Mouse (Mus musculus) cerebellum, adult 2 months (tissue): ENCODE measurements around the gene Fam234b. TPM values are rescaled to one million over a fixed set of nuclear protein-coding genes. Genes with fewer than 3 reads are reported as not detected.

Source experiments
- DNase-seq, 2 experiments: peaks; one replicate each; pipeline ENCODE4 v3.0.0; 2021
- H3K27ac ChIP-seq: fragments of 200-500 bp; 2 replicates; pipeline ENCODE4 v1.5.1; 2012; ENCODE audit warnings: low read length, control low read depth, inconsistent platforms; ENCODE audit not compliant: insufficient read depth
- H3K27me3 ChIP-seq: fragments of 200-500 bp; 2 replicates; pipeline ENCODE4 v1.6.1; 2012; ENCODE audit warnings: inconsistent platforms, mild to moderate bottlenecking, low read length, moderate library complexity; ENCODE audit not compliant: control insufficient read depth, insufficient read depth
- H3K4me1 ChIP-seq: fragments of 200-500 bp; 2 replicates; pipeline ENCODE4 v1.6.1; 2011; ENCODE audit warnings: low read length; ENCODE audit not compliant: control insufficient read depth, insufficient read depth
- H3K4me3 ChIP-seq: fragments of 200-500 bp; replicated peaks from 2 replicates; pipeline ENCODE3; 2011; ENCODE audit warnings: mild to moderate bottlenecking, low read depth, low read length, control low read depth; ENCODE audit not compliant: insufficient read depth
- CTCF ChIP-seq: fragments of 200-500 bp; IDR thresholded peaks from 2 replicates; pipeline ENCODE4 v1.5.1; 2011; ENCODE audit warnings: low read depth, mild to moderate bottlenecking, control low read depth, low read length, moderate library complexity, borderline replicate concordance; ENCODE audit not compliant: insufficient read depth
- POLR2A ChIP-seq: fragments of 200-500 bp; IDR thresholded peaks from 2 replicates; pipeline ENCODE4 v1.6.1; 2011; ENCODE audit warnings: low read length, control low read depth, borderline replicate concordance; ENCODE audit not compliant: insufficient read depth
- whole genome bisulfite sequencing: fragments of 180-500 bp; shearing (Covaris S2); methylation state at CpG from one replicate; pipeline ENCODE4 v1.1.7; 2018; 5-methylcytosine and 5-hydroxymethylcytosine counted together
- polyA plus RNA-seq: library from polyadenylated mRNA; depleted of rRNA; stranded (reverse); fragments of >200 nt; gene quantifications from 2 replicates; pipeline ENCODE4 v1.2.3, GENCODE M21; 2012

Gene Fam234b
- polyA plus RNA-seq, 1 experiment: 118 TPM

DNA sequence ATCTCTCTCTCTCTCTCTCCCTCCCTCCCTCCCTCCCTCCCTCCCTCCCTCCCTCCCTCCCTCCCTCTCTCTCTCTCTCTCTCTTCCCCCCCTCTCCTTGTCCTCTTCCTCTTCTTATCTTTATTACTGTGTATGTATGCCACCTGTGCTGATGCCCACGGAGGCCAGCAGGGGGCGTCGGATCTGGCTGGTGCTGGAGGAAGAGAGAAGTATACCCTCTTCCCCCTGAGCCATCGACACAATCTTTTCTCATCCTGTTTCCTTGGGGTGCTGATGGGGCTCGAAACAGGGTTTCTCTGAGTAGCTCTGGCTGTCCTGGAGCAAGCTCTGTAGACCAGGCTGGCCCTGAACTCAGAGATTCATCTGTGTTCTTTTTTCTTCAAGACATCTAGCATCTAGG, 14.9 kb upstream of the Fam234b start:
- TF ChIP-seq CTCF: no peak
- TF ChIP-seq POLR2A: no peak
- no peaks in the 10 kb centered on the region for H3K27me3 ChIP-seq
- H3K27ac ChIP-seq: no peak overlapping the region
- no peaks in the 10 kb centered on the region for H3K4me1 ChIP-seq
- no peak overlapping the region for H3K4me3 ChIP-seq
- 59% methylated on average over 5 of the region's 5 CpGs for WGBS
- no peak for DNase-seq

DNA sequence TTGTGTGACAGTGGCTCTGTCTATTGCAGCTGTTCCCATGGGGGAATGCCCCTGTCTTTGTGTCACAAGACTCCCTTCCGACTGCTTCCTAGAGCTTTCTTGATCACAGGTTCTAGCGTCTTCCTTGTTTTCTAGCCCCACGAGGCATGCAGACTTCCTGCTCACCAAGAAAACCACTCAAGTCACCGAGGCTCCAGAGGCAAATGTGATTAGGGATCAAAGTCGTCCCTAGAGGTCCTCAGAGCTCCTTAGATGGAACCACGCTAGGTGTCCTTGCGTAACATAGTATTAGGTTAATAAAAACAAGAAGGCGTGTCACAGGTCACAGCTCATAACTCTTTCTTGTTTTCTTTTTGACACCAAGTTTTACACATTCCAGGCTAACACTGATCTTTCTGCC, 13.8 kb upstream of the Fam234b start:
- DNase-seq: no peak
- Histone ChIP-seq H3K4me3 (no peak overlapping the region), H3K4me1 (no peaks in the 10 kb centered on the region), H3K27ac (no peak overlapping the region), H3K27me3 (no peaks in the 10 kb centered on the region)
- TF ChIP-seq CTCF (no peak), POLR2A (no peak)
- 60% methylated on average over 8 of the region's 8 CpGs for WGBS

DNA sequence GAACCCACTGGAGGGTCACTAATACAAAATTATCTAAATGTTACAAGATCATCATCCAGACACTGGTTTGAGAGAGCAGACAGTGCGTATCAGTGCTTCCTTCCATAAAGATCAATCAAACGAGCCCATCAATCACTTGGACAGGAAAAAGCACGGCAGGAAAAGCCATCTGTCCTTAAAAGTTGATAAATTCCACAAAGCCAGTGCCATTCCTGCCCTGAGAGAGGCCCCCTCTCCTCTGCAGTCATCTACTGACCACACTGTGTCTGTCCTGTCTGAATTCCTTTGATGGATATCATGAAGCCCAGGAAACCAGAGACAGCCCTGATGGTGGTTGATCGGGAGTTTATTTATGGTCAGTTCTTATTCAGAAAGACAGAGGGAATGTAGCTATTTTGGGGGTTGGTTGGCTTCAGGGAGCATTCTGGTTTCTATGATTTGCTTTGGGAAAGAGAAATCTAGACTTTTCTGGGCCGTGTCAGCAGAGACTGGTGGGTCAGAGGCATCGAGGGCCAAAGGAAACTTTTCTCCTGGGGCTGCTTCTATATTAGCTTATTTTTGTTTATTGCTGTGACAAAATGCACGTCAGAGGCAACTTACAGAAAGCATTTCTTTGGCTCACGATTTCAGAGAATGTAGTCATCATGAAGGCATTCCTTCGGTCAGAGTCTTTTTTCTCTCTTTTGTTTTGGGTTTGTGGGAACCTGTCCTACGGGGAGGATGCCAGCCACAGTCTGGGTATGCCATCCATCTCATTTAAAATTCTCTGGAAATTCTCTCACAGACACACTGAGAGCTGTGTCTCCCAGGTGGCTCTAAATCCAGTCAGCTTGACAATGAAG, 10.5 kb upstream of the Fam234b start:
- no peaks in the 10 kb centered on the region for H3K27me3 ChIP-seq
- H3K4me1 ChIP-seq: no peaks in the 10 kb centered on the region
- H3K27ac ChIP-seq: no peak overlapping the region
- no peak for DNase-seq
- no peak overlapping the region for H3K4me3 ChIP-seq
- WGBS: 68% methylated on average over 10 of the region's 10 CpGs
- no peak for TF ChIP-seq CTCF
- no peak for TF ChIP-seq POLR2A

DNA sequence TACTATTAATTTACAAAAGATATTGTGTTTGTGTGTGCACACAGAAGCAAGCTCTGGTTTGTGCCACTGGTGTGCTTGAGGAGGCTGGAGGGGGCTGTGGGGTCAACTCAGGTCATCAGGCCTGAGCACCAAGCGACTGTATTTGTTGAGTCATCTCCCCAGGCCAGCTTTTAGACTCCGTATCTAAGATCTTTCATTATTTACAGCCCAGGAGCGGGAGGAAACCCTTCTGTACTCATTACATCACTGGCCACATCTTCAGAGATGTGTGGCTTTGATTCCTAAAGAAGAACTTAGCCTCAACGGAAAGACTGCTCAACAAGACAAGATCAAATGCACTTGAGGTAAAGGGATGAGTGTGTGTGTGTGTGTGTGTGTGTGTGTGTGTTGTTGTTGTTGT, 9.1 kb upstream of the Fam234b start:
- Histone ChIP-seq H3K27ac (no peak overlapping the region), H3K4me3 (no peak overlapping the region), H3K27me3 (no peaks in the 10 kb centered on the region; the same call in 1 of the 2 replicates), H3K4me1 (no peaks in the 10 kb centered on the region)
- no peak for DNase-seq
- 89% methylated on average over 4 of the region's 4 CpGs for WGBS
- TF ChIP-seq POLR2A: no peak
- no peak for TF ChIP-seq CTCF

GRCm38 (mm10) chr6:135190122-135190521, 7.7 kb upstream of the Fam234b start:
- no peak overlapping the region for H3K27ac ChIP-seq
- 42% methylated on average over 6 of the region's 6 CpGs for WGBS
- H3K27me3 ChIP-seq: no peaks in the 10 kb centered on the region; the same call in 1 of the 2 replicates
- TF ChIP-seq POLR2A (no peak), CTCF (no peak)
- DNase-seq: no peak
- H3K4me3 ChIP-seq: no peak overlapping the region
- no peaks in the 10 kb centered on the region for H3K4me1 ChIP-seq

DNA sequence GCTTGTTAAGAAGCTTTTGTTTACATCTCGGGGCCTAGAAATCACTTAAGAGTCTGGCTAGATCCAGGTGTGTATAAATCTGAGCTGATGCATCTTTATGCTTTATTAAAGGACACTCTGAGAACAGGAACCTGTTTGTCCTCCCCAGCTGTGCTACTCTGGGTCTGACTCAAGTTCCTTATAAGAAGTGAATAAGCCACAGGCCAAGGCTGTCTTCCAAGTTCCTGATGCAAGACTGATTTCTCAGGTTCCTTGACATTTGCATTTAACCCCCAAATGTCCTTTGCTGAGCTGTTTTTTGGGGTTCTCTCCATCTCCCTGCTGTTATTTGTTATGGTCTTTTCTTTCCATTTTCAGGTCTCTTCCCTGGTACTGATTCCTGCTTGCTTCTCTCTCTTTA, 5.9 kb upstream of the Fam234b start:
- H3K4me1 ChIP-seq: no peaks in the 10 kb centered on the region
- 82% methylated on average over 1 of the region's 1 CpGs for WGBS

DNA sequence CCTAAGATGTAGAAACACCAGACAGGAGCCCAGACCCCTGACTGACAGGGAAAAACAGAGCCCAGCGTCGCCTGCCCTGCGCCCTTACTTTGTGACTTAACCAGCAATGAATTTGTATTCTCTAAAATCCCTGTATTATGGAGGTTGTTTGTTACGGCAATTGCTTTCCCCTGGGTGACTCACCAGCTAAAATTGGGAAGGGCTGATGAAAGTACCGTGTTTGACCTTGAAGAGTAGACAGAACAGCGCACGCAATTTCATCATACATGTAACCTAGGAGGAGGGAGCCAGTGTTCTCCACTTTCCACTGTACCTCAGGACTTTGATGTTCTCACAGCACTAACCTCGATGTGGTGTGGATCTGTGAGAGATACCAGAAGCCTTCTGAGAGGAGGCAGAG, 4.8 kb upstream of the Fam234b start:
- Histone ChIP-seq H3K27ac (no peak overlapping the region), H3K27me3 (no peaks in the 10 kb centered on the region; the same call in 1 of the 2 replicates), H3K4me3 (no peak overlapping the region), H3K4me1 (no peaks in the 10 kb centered on the region)
- TF ChIP-seq POLR2A: no peak
- no peak for TF ChIP-seq CTCF
- WGBS: 85% methylated on average over 8 of the region's 8 CpGs
- no peak for DNase-seq

More for the DNA sequence above, 5.9 kb upstream of the Fam234b start:
- DNase-seq: no peak
- Histone ChIP-seq H3K27ac (no peak overlapping the region), H3K4me3 (no peak overlapping the region), H3K27me3 (no peaks in the 10 kb centered on the region; the same call in 1 of the 2 replicates)
- TF ChIP-seq CTCF: no peak
- TF ChIP-seq POLR2A: no peak

DNA sequence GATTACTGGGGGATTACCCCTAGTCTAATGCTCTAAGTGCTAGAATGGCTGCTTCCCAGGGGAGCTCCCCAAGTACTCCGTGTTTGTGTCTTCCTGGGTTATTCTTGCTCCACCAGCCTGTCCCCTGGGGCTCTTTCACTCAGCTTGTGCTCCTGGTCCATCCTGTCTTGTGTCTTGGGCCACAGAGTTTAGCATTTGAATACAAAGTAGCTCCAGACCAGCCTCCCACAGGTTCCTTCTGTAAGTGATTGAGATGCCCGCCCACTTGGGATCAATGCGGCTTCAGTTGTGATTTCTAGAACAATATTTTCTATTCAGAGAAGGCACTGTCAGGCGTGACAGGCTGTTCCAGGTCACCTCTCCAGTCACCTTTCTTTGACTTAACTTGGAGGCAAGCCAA, 4.0 kb upstream of the Fam234b start:
- 45% methylated on average over 4 of the region's 4 CpGs for WGBS
- DNase-seq: no peak
- Histone ChIP-seq H3K27ac (no peak overlapping the region), H3K27me3 (no peaks in the 10 kb centered on the region; the same call in 1 of the 2 replicates), H3K4me1 (no peaks in the 10 kb centered on the region), H3K4me3 (no peak overlapping the region)
- TF ChIP-seq CTCF (no peak), POLR2A (no peak)
